In genomic region chr13:45572768-45573167, GRCm38 (mm10) we compare ENCODE assay signal across 9 mouse cellular contexts.
DNase-seq lines count a peak whose midpoint lies in the region; ATAC-seq lines count a peak whose summit lies in the region.
"Had no signal": no experiment of that assay in that cellular context is flagged by ENCODE, and none has a peak within 500 bp of the region (broad histone marks: within the 10 kb centered on the region; RNA-seq: fewer than 3 reads in every experiment).

No protein-coding gene starts in this region.

- 27% methylated on average over 4 of the region's 4 CpGs for WGBS in embryonic facial prominence, embryonic 14.5 days
- WGBS in midbrain, embryonic 14.5 days: 36% methylated on average over 4 of the region's 4 CpGs

- H3K27me3 ChIP-seq in embryonic facial prominence, embryonic 14.5 days (replicated peaks; ENCODE audit: control insufficient read depth, insufficient read depth, low read length): no peaks in the 10 kb centered on the region
- no peaks in the 10 kb centered on the region for H3K27me3 ChIP-seq in midbrain, embryonic 14.5 days (ENCODE audit: control insufficient read depth, insufficient read depth, low read length)
- H3K27me3 ChIP-seq: stomach, embryonic 15.5 days had no signal

- no peak overlapping the region for H3K4me2 ChIP-seq in embryonic facial prominence, embryonic 14.5 days (ENCODE audit: low read depth, low read length)
- H3K4me2 ChIP-seq in midbrain, embryonic 14.5 days (ENCODE audit: low read length): no peak overlapping the region
- H3K4me2 ChIP-seq: stomach, embryonic 15.5 days had no signal

- no peaks in the 10 kb centered on the region for H3K9me3 ChIP-seq in embryonic facial prominence, embryonic 14.5 days (ENCODE audit: control insufficient read depth, low read length)
- H3K9me3 ChIP-seq in midbrain, embryonic 14.5 days (ENCODE audit: control insufficient read depth, low read length): no peaks in the 10 kb centered on the region
- H3K9me3 ChIP-seq: stomach, embryonic 15.5 days had no signal

- H3K27ac ChIP-seq in embryonic facial prominence, embryonic 14.5 days (replicated peaks; ENCODE audit: low read depth, low read length): no peak overlapping the region
- peak overlapping the region; percentile 15; the same call in 1 of the 2 replicates for H3K27ac ChIP-seq in midbrain, embryonic 14.5 days (replicated peaks; ENCODE audit: low read depth, low read length)
- H3K27ac ChIP-seq: stomach, embryonic 15.5 days had no signal

- no peak for ATAC-seq in embryonic facial prominence, embryonic 14.5 days (ENCODE audit: low read depth)
- ATAC-seq in midbrain, embryonic 14.5 days (ENCODE audit: low FRiP score, low TSS enrichment): no peak

- no peaks in the 10 kb centered on the region for H3K36me3 ChIP-seq in embryonic facial prominence, embryonic 14.5 days (ENCODE audit: control insufficient read depth, insufficient read depth, low read length)
- no peaks in the 10 kb centered on the region for H3K36me3 ChIP-seq in midbrain, embryonic 14.5 days (ENCODE audit: control insufficient read depth, insufficient read depth, low read length)
- H3K36me3 ChIP-seq: stomach, embryonic 15.5 days had no signal

- H3K4me1 ChIP-seq in embryonic facial prominence, embryonic 14.5 days (ENCODE audit: control insufficient read depth, insufficient read depth, low read length): peaks cover 9% of the 10 kb centered on the region; the same call in 1 of the 2 replicates
- H3K4me1 ChIP-seq in midbrain, embryonic 14.5 days (ENCODE audit: control insufficient read depth, insufficient read depth, low read length): peaks cover 4% of the 10 kb centered on the region; the same call in 1 of the 2 replicates

- H3K4me3 ChIP-seq in embryonic facial prominence, embryonic 14.5 days (ENCODE audit: low read depth, low read length): no peak overlapping the region
- H3K4me3 ChIP-seq in midbrain, embryonic 14.5 days (replicated peaks; ENCODE audit: low read depth, low read length): no peak overlapping the region
- H3K4me3 ChIP-seq: stomach, embryonic 15.5 days had no signal

- DNase-seq in gastrocnemius, adult 18-20 months (ENCODE audit: low spot score): peak; percentile 54
- DNase-seq in gastrocnemius, postnatal 25 days: no peak
- peak; percentile 52 for DNase-seq in 416B (ENCODE audit: low read depth)
- peak; percentile 53 for DNase-seq in adrenal gland, adult 2 months
- peak; percentile 50 for DNase-seq in embryonic facial prominence, embryonic 14.5 days (ENCODE audit: low spot score)
- peak; percentile 66 to 73 for DNase-seq in layer of hippocampus, postnatal 14 days (ENCODE audit: low spot score in 2 of 2)
- DNase-seq in midbrain, embryonic 14.5 days: peak; percentile 84
- peak; percentile 40 for DNase-seq in thymus, postnatal 25 days

- H3K9ac ChIP-seq in embryonic facial prominence, embryonic 14.5 days (ENCODE audit: low read depth, low read length): no peak overlapping the region
- no peak overlapping the region for H3K9ac ChIP-seq in midbrain, embryonic 14.5 days (replicated peaks; ENCODE audit: low read length)
- H3K9ac ChIP-seq: stomach, embryonic 15.5 days had no signal
